Mouse (Mus musculus): Measurements from ENCODE around the gene B4galnt4.

The B4galnt4 gene

DNA sequence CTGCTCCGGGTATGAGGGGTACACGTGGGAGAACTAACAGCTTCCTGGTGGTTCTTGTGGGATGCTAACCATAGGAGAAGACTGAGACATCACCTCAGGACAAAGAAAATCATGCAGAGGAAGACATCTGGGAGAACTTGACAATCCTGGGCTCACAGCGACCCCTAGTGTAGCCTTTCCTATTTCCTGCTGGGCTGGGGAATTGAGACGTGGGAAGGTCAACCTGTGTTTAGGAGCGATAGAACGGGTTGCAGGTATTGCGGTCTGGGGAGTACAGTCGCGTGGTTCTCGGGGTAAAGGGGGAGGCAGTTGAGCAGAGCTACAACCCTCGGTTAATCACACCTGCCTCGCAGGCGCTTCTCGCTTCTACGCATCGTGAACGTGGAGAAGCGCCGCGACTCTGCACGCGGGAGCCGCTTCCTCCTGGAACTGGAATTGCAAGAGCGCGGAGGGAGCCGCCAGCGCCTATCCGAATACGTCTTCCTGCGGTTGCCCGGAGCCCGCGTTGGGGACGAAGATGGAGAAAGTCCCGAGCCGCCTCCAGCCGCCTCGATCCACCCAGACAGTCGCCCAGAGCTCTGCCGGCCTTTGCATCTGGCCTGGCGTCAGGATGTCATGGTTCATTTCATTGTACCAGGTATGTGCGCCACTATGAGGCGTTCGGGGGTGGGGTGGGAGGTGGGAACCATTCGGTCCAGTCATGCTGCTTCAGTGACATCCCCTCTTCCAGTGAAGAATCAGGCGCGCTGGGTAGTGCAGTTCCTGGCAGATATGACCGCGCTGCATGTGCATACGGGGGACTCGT is 9.4 kb downstream of the B4galnt4 start:
- peak in 1 of 2 experiments; percentile 65 for DNase-seq (ENCODE audit: low spot score in 2 of 2)

GRCm38 (mm10) chr7:141072017-141072745 is 11.3 kb downstream of the B4galnt4 start:
- DNase-seq (ENCODE audit: low spot score in 2 of 2), result no peak

GRCm38 (mm10) chr7:141073782-141074181 is 12.9 kb downstream of the B4galnt4 start:
- no peak for DNase-seq (ENCODE audit: low spot score in 2 of 2)

GRCm38 (mm10) chr7:141077841-141078240 is 16.9 kb downstream of the B4galnt4 start, which contains the start of gene Pkp3:
Gene Pkp3, plus strand, starts transcription at chr7:141078218.
- DNase-seq (ENCODE audit: low spot score in 2 of 2), result no peak

DNA sequence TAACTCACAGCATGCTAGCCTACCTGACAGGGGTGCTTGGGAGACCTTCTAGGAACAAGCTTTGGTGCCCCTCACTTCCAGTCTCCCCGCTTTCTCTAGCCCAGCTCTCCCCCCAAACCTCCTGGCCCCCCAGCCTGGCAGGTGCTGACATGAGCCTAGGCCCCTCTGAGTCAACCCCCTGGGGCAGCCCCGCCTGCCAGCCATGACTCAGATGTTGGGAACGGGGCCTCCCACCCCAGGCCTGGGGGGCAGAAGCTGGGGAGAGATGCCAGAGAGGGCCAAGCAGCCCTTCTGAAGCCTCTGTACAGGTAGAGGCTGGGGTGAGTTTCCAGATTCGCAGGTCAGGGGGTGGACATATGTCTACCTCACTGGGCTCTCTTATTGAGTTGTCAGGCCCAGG is 18.0 kb downstream of the B4galnt4 start:
- DNase-seq (ENCODE audit: low spot score in 2 of 2), result no peak

DNA sequence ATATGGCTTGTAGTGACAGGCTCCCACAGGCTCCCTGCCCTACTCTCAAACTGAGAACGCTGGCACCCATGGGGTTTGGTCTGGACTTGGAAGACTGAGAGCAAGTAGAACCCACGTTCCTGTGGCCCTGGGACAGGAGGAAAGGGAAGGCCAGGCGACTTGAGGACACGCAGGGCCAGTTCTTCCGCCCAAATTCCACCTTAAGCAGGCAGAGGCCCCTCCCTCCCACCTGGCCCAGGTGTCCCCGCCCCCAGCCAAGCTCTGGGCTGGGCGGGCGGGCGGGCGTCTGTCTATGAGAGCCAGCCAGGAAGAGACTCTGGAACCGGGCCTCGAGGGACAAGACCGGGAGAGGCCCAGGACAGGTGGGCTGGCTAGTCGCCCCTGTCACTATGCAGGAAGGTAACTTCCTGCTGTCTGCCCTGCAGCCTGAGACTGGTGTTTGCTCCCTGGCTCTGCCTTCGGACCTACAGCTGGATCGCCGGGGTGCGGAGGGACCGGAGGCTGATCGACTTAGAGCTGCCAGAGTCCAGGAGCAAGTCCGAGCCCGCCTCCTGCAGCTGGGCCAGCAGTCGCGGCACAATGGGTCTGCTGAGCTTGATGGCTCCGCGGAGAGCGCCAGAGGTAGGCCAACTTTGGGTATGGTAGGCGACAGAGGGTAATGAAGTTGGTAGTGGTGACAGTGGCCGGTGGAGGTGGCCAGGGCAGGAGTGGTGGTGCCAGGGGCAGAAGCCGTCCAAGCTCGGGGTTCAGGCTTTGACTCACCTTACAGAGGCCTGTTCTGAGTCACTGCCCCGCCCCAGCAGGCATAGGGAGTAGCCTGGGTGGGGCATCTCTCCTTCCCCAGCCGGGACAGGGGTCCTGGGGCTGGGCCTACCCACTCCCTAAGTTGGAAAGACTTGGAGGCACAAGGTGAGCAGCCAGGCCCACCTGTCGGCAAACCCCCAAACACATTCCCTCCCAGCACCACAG is 18.9 kb downstream of the B4galnt4 start:
- no peak for DNase-seq (ENCODE audit: low spot score in 2 of 2)

DNA sequence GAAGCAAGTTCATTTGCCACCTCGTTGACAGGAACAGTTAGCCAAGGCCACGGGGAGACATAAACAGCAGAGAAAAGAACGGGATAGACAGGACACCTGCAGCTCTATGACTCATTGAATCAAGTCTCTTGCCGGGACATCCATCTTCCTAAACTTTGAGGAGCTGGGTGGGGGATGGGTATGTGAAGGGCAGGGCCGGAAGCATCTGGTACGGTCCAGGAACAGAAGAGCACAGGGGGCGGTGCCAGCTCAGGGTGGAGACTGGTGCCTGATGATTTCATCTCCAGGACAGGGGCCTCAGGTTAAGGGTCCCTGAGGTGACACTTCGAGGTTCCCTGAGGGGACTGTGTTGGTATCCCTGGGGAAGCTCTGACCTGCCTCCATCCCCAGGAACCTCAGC is 27.0 kb downstream of the B4galnt4 start:
- no peak for DNase-seq (ENCODE audit: low spot score in 2 of 2)

DNA sequence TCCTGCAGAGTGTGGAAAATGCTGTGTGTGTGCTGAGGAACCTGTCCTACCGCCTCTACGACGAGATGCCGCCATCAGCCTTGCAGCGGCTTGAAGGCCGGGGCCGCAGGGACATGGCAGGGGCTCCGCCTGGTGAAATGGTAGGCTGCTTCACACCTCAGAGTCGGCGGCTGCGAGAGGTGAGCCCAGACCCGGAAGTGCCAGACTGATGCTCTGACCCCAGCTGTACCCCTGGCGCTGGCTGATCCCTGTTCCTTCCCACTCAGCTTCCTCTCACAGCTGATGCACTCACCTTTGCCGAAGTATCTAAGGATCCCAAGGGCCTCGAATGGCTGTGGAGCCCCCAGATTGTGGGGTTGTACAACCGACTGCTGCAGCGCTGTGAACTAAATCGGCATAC is 27.6 kb downstream of the B4galnt4 start:
- DNase-seq (ENCODE audit: low spot score in 2 of 2), result no peak

DNA sequence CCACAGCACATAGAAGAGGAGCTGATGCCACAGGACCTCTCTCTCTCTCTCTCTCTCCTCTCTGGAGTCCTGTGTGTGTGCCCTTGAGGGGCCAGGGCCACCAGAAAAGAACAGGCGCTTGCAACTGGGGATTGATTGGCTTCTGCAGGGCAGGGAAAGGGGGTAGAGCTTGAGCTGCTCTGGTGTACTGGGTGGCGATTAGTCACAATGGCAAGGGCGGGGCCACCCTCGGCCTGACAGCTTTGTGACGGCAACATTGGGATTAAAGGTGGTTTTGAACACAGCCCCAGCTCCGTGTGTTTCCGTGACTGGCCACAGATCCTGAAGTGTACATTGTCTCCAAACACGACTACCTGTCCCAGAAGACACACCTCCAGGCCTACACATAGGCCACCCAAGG is 29.3 kb downstream of the B4galnt4 start:
- DNase-seq (ENCODE audit: low spot score in 2 of 2), result no peak

- DNase-seq (ENCODE audit: low spot score in 2 of 2), result peak in 1 of 2 experiments; percentile 32
Measured at GRCm38 (mm10) chr7:141092051-141092735, 31.3 kb downstream of the B4galnt4 start.

- no peak for DNase-seq (ENCODE audit: low spot score in 2 of 2)
Measured at GRCm38 (mm10) chr7:141093950-141094349, 33.0 kb downstream of the B4galnt4 start.

GRCm38 (mm10) chr7:141094487-141095205 is 33.7 kb downstream of the B4galnt4 start:
- no peak for DNase-seq (ENCODE audit: low spot score in 2 of 2)

DNA sequence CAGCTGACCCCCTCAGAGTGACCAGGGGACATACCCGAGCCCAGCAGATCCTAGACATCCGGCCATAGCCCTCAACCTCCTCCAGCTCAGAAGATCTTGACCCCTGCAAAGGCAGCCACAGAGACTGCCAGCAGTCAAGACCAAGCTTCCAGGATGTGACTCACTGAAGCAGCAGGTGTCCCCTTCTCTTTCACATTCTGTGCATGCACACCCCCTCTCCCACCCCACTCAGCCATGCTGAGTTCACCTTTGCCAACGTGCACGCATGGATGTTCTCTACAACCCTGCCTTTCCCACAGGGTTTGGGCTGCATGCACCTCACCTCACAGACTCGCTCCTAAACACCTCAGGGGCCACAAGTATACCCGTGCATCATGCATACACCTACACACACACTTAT is 35.1 kb downstream of the B4galnt4 start:
- DNase-seq (ENCODE audit: low spot score in 2 of 2), result no peak

- no peak for DNase-seq (ENCODE audit: low spot score in 2 of 2)
Measured at GRCm38 (mm10) chr7:141096649-141097056, 35.7 kb downstream of the B4galnt4 start.

- DNase-seq (ENCODE audit: low spot score in 2 of 2), result no peak
Measured at GRCm38 (mm10) chr7:141097177-141097576, 36.3 kb downstream of the B4galnt4 start.

DNA sequence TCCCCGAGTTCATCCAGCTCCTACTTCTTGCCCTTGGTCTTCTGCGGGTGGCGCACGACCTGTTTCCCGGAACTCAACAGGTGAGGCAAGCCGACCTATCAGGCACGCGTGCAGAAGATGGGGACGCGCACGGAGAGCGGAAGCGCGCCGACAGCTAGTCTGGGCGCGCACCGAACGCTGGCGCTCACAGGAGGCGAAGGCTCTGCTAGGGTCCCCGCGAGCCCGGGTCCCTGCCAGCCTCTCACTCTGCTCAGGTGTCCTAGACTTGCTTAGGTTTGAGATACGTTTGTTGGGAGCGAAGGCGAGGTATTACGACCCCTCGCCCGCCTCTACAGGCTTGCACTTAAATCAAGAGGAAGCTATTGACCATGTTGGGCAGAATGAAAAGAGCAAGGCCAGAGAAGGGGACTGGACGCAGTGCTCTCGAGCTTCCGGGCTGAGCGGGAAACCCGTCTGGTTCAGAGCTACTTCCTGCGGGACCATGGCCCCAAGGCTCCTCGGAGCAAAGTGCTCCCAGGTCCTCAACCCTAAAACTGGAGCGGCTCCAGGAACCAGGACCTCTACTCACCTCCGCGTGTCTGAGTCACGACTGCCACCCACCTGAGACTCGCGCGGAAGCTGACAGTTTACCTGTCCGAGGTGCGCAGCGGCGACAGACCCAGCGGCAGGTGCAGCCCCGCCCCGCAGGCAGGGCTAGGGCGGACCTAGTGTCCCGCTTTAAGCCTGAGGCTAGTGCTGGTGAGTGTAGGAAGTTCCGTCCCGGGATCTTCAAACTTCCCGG is 39.2 kb downstream of the B4galnt4 start, which contains the start of gene Sigirr:
Gene Sigirr, minus strand, starts transcription at position 662 of the 781 bp plus-strand sequence.
- DNase-seq (ENCODE audit: low spot score in 2 of 2), result peak in 1 of 2 experiments; percentile 26

DNA sequence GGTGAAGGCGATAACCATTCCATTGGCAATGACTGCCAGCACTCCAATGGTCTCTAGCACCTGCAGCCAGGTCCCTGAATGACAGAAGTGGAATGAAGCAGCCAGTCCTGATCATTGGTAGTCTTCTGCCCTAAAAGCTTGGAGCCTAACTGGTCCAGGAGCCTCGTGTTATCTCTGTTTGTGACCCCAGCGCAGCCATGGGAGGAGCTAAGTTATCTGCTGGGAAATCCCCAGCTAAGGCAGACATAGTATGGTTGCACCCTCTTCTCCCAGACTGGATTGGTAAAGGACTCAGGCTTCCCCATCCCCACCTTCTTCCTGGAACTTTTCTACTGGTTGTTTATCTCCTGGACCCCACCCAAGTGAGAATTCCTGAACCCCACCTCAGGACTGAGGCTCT is 42.3 kb downstream of the B4galnt4 start:
- no peak for DNase-seq (ENCODE audit: low spot score in 2 of 2)

DNA sequence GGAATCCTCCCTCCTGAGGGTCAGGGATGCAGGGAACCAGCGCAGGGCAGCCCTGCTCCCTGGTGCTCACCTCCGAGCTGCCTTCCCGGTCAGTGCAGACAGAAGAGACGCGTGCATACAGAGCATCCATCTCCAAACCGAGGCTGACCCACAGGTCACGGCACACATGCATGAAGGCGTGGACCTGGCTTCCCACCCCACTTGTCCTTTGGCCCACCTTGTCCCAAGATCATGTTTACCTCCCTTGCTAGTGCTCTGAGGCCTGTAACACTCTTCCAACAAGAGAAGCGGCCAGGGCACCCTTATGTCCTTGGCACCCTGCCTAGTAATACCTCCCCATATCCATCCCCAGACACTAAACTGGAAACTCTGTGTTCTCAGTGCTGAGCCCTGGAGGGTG is 55.0 kb downstream of the B4galnt4 start:
- no peak for DNase-seq (ENCODE audit: low spot score in 2 of 2)

DNA sequence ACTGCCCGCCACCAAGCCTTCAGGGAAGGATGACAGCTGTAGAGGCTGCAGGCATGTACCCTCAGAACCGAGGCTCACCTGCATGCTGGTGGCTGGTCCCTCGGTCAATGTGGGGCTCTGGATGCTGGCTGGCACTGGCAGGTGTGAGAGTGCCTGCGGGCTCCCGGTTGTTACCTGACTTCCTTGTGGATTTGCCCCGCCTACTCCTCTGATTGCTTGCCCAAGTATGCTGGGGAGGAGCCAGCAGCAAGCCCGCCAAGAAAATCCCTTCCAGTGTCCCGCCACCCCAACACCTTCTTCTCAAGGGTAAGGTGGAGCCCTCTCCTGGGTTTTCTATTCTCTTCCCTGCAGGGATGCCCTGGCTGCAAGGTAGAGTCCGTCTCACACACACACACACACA is 56.7 kb downstream of the B4galnt4 start, which contains the start of gene Ano9:
Gene Ano9, minus strand, starts transcription at position 171 of the 400 bp plus-strand sequence.
- DNase-seq (ENCODE audit: low spot score in 2 of 2), result no peak

DNA sequence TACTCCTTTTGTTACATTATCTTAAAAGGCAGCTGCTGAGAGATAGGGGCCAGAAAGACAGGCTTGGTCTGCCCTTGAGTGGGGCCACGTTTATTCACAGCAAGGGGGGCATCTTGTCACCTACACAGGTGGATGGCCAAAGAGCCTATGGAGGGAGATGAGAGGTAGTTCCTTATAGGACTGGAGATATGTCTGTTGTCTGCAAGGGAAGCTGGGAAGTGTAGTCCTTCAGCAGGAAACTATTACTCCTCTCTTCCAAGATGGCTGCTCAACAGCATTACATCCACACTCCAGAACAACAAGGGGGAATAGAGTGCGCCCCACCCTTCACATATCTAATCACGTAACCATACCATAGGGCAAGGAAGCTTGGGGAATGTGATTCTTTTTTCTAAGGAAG is 58.6 kb downstream of the B4galnt4 start:
- no peak for DNase-seq (ENCODE audit: low spot score in 2 of 2)
